Mouse (Mus musculus) forebrain, embryonic 10.5 days (tissue): ENCODE data around the gene Rpl21. TPM values are rescaled to one million over a fixed set of nuclear protein-coding genes. Genes with fewer than 3 reads are reported as not detected.

Experiments used
- DNase-seq: peaks from one replicate; pipeline ENCODE4 v3.0.0-alpha.2; 2017; ENCODE audit warnings: low spot score; ENCODE audit errors: extremely low spot score
- H3K27ac ChIP-seq: fragments of 300-500 bp; sonication (generic); 2 replicates; pipeline ENCODE4 v1.5.1; 2016; ENCODE audit warnings: mild to moderate bottlenecking
- H3K27me3 ChIP-seq: fragments of 300-500 bp; sonication (generic); 2 replicates; pipeline ENCODE4 v1.6.1; 2016; ENCODE audit warnings: mild to moderate bottlenecking; ENCODE audit not compliant: poor library complexity, severe bottlenecking
- H3K36me3 ChIP-seq: fragments of 300-500 bp; sonication (generic); replicated peaks from 2 replicates; pipeline ENCODE4 v1.6.1; 2016; ENCODE audit warnings: mild to moderate bottlenecking, moderate library complexity
- H3K4me1 ChIP-seq: fragments of 300-500 bp; sonication (generic); 2 replicates; pipeline ENCODE4 v1.6.1; 2016
- H3K4me3 ChIP-seq: fragments of 300-500 bp; sonication (generic); 2 replicates; pipeline ENCODE4 v1.5.1; 2016; ENCODE audit warnings: mild to moderate bottlenecking, moderate library complexity
- H3K9me3 ChIP-seq: fragments of 300-500 bp; sonication (generic); 2 replicates; pipeline ENCODE4 v1.6.1; 2016; ENCODE audit warnings: mild to moderate bottlenecking, moderate library complexity
- WGBS: fragments of 180-500 bp; shearing (Covaris S2); methylation state at CpG from one replicate; pipeline ENCODE4 v1.1.7; 2016; 5-methylcytosine and 5-hydroxymethylcytosine counted together
- polyA plus RNA-seq: library from polyadenylated mRNA; unstranded; fragments of >200 nt; fragmentation: Nextera tagmentation; extraction: Ambion mirVana; gene quantifications from 2 replicates; pipeline ENCODE4 v1.2.1, GENCODE M21; 2016

Gene Rpl21
- polyA plus RNA-seq, 1 experiment from 2014 or later: 529 TPM

GRCm38 (mm10) chr5:146806004-146806430 lies 26.7 kb upstream of the Rpl21 start:
- Histone ChIP-seq H3K9me3 (peaks cover 12% of the 10 kb centered on the region; the same call in 1 of the 2 replicates), H3K36me3 (no peaks in the 10 kb centered on the region), H3K27me3 (no peaks in the 10 kb centered on the region), H3K4me3 (no peak overlapping the region), H3K27ac (no peak overlapping the region), H3K4me1 (no peaks in the 10 kb centered on the region)
- DNase-seq: no peak
- WGBS: 86% methylated on average over 8 of the region's 8 CpGs

GRCm38 (mm10) chr5:146809951-146810350 lies 22.7 kb upstream of the Rpl21 start:
- no peak for DNase-seq
- H3K27me3 ChIP-seq: no peaks in the 10 kb centered on the region
- no peaks in the 10 kb centered on the region for H3K36me3 ChIP-seq
- H3K4me3 ChIP-seq: no peak overlapping the region
- no peaks in the 10 kb centered on the region for H3K9me3 ChIP-seq
- WGBS: 80% methylated on average over 5 of the region's 5 CpGs
- no peak overlapping the region for H3K27ac ChIP-seq
- no peaks in the 10 kb centered on the region for H3K4me1 ChIP-seq

GRCm38 (mm10) chr5:146812866-146813265 lies 19.8 kb upstream of the Rpl21 start:
- no peak overlapping the region for H3K4me3 ChIP-seq
- H3K27ac ChIP-seq: no peak overlapping the region
- no peaks in the 10 kb centered on the region for H3K9me3 ChIP-seq
- DNase-seq: no peak
- no peaks in the 10 kb centered on the region for H3K27me3 ChIP-seq
- no peaks in the 10 kb centered on the region for H3K4me1 ChIP-seq
- WGBS: 90% methylated on average over 5 of the region's 5 CpGs
- H3K36me3 ChIP-seq: no peaks in the 10 kb centered on the region

- H3K4me1 ChIP-seq: no peaks in the 10 kb centered on the region
- H3K9me3 ChIP-seq: no peaks in the 10 kb centered on the region
- WGBS: 90% methylated on average over 4 of the region's 4 CpGs
- H3K27me3 ChIP-seq: no peaks in the 10 kb centered on the region
- no peaks in the 10 kb centered on the region for H3K36me3 ChIP-seq
- no peak overlapping the region for H3K27ac ChIP-seq
- H3K4me3 ChIP-seq: no peak overlapping the region
- no peak for DNase-seq
Measured at GRCm38 (mm10) chr5:146813421-146813820, 19.3 kb upstream of the Rpl21 start.

GRCm38 (mm10) chr5:146815394-146815793 lies 17.3 kb upstream of the Rpl21 start:
- Histone ChIP-seq H3K9me3 (no peaks in the 10 kb centered on the region), H3K4me1 (no peaks in the 10 kb centered on the region), H3K27ac (no peak overlapping the region), H3K36me3 (no peaks in the 10 kb centered on the region), H3K4me3 (no peak overlapping the region), H3K27me3 (no peaks in the 10 kb centered on the region)
- DNase-seq: no peak
- 93% methylated on average over 4 of the region's 4 CpGs for WGBS

GRCm38 (mm10) chr5:146817583-146817982 lies 15.1 kb upstream of the Rpl21 start:
- H3K9me3 ChIP-seq: no peaks in the 10 kb centered on the region
- 87% methylated on average over 8 of the region's 8 CpGs for WGBS
- H3K4me1 ChIP-seq: no peaks in the 10 kb centered on the region
- no peak for DNase-seq
- H3K27ac ChIP-seq: no peak overlapping the region
- no peaks in the 10 kb centered on the region for H3K36me3 ChIP-seq
- H3K4me3 ChIP-seq: no peak overlapping the region
- no peaks in the 10 kb centered on the region for H3K27me3 ChIP-seq

GRCm38 (mm10) chr5:146818906-146819623 lies 13.6 kb upstream of the Rpl21 start:
- Histone ChIP-seq H3K27ac (no peak overlapping the region), H3K9me3 (no peaks in the 10 kb centered on the region), H3K4me3 (no peak overlapping the region), H3K4me1 (no peaks in the 10 kb centered on the region), H3K36me3 (no peaks in the 10 kb centered on the region), H3K27me3 (no peaks in the 10 kb centered on the region)
- DNase-seq: no peak
- 90% methylated on average over 8 of the region's 8 CpGs for WGBS

- DNase-seq: no peak
- Histone ChIP-seq H3K27me3 (no peaks in the 10 kb centered on the region), H3K4me1 (peaks cover 7% of the 10 kb centered on the region), H3K9me3 (no peaks in the 10 kb centered on the region), H3K27ac (no peak overlapping the region), H3K4me3 (no peak overlapping the region), H3K36me3 (no peaks in the 10 kb centered on the region)
- WGBS: 91% methylated on average over 5 of the region's 5 CpGs
Measured at GRCm38 (mm10) chr5:146823005-146823404, 9.7 kb upstream of the Rpl21 start.

GRCm38 (mm10) chr5:146829528-146829927 lies 3.2 kb upstream of the Rpl21 start:
- DNase-seq: no peak
- 57% methylated on average over 8 of the region's 8 CpGs for whole genome bisulfite sequencing
- Histone ChIP-seq H3K27ac (no peak overlapping the region), H3K4me3 (no peak overlapping the region), H3K9me3 (no peaks in the 10 kb centered on the region), H3K4me1 (peaks cover 20% of the 10 kb centered on the region), H3K27me3 (no peaks in the 10 kb centered on the region), H3K36me3 (peaks cover 8% of the 10 kb centered on the region)

- peak overlapping the region; percentile 87 for H3K4me3 ChIP-seq
- 56% methylated on average over 7 of the region's 7 CpGs for WGBS
- H3K4me1 ChIP-seq: peaks cover 24% of the 10 kb centered on the region
- no peaks in the 10 kb centered on the region for H3K27me3 ChIP-seq
- peak overlapping the region; percentile 100 for H3K27ac ChIP-seq
- DNase-seq: no peak
- H3K9me3 ChIP-seq: no peaks in the 10 kb centered on the region
- H3K36me3 ChIP-seq: peaks cover 37% of the 10 kb centered on the region
Measured at GRCm38 (mm10) chr5:146832435-146832768, 288 bp upstream of the Rpl21 start.

GRCm38 (mm10) chr5:146833673-146834201 lies 1.0 kb downstream of the Rpl21 start:
- H3K27ac ChIP-seq: peak overlapping the region; percentile 100
- WGBS: 27% methylated on average over 8 of the region's 8 CpGs
- no peaks in the 10 kb centered on the region for H3K9me3 ChIP-seq

GRCm38 (mm10) chr5:146834959-146835358 lies 2.3 kb downstream of the Rpl21 start:
- H3K9me3 ChIP-seq: no peaks in the 10 kb centered on the region
- peaks cover 62% of the 10 kb centered on the region for H3K36me3 ChIP-seq
- no peak overlapping the region for H3K27ac ChIP-seq
- 91% methylated on average over 8 of the region's 8 CpGs for WGBS
- peaks cover 24% of the 10 kb centered on the region for H3K4me1 ChIP-seq
- DNase-seq: no peak
- H3K4me3 ChIP-seq: peak overlapping the region; percentile 87; the same call in 1 of the 2 replicates
- H3K27me3 ChIP-seq: no peaks in the 10 kb centered on the region

More at GRCm38 (mm10) chr5:146833673-146834201, 1.0 kb downstream of the Rpl21 start:
- peak overlapping the region; percentile 87 for H3K4me3 ChIP-seq
- no peaks in the 10 kb centered on the region for H3K27me3 ChIP-seq
- DNase-seq: no peak
- peaks cover 50% of the 10 kb centered on the region for H3K36me3 ChIP-seq
- peaks cover 24% of the 10 kb centered on the region for H3K4me1 ChIP-seq

- peaks cover 16% of the 10 kb centered on the region for H3K4me1 ChIP-seq
- no peak for DNase-seq
- H3K27me3 ChIP-seq: no peaks in the 10 kb centered on the region
- no peaks in the 10 kb centered on the region for H3K9me3 ChIP-seq
- H3K27ac ChIP-seq: no peak overlapping the region
- WGBS: 74% methylated on average over 7 of the region's 7 CpGs
- no peak overlapping the region for H3K4me3 ChIP-seq
- peaks cover 67% of the 10 kb centered on the region for H3K36me3 ChIP-seq
Measured at GRCm38 (mm10) chr5:146837967-146838720, 5.5 kb downstream of the Rpl21 start.
